Mouse (Mus musculus): Measurements from ENCODE around the gene Eef1a2. TPM values are rescaled to one million over a fixed set of nuclear protein-coding genes. Genes with fewer than 3 reads are reported as not detected.

Gene Eef1a2
- total RNA-seq, 1 experiment from 2014 or later, result not detected

GRCm38 (mm10) chr2:181139641-181140193 is 17.1 kb downstream of the Eef1a2 start:
- no peak for ATAC-seq (replicated peaks; ENCODE audit: insufficient number of reproducible peaks, low FRiP score, low TSS enrichment, poor library complexity, severe bottlenecking)

- ATAC-seq (replicated peaks; ENCODE audit: insufficient number of reproducible peaks, low FRiP score, low TSS enrichment, poor library complexity, severe bottlenecking), result no peak
Measured at GRCm38 (mm10) chr2:181136934-181137333, 19.9 kb downstream of the Eef1a2 start.

GRCm38 (mm10) chr2:181135446-181135818 is 21.4 kb downstream of the Eef1a2 start:
- ATAC-seq (replicated peaks; ENCODE audit: insufficient number of reproducible peaks, low FRiP score, low TSS enrichment, poor library complexity, severe bottlenecking), result no peak

- no peak for ATAC-seq (replicated peaks; ENCODE audit: insufficient number of reproducible peaks, low FRiP score, low TSS enrichment, poor library complexity, severe bottlenecking)
Measured at GRCm38 (mm10) chr2:181134591-181135445, 22.0 kb downstream of the Eef1a2 start, which contains the start of gene Kcnq2. Gene Kcnq2 (minus strand): TSS chr2:181135300.

GRCm38 (mm10) chr2:181133837-181134590 is 22.8 kb downstream of the Eef1a2 start:
- no peak for ATAC-seq (replicated peaks; ENCODE audit: insufficient number of reproducible peaks, low FRiP score, low TSS enrichment, poor library complexity, severe bottlenecking)

GRCm38 (mm10) chr2:181130245-181130644 is 26.6 kb downstream of the Eef1a2 start:
- ATAC-seq (replicated peaks; ENCODE audit: insufficient number of reproducible peaks, low FRiP score, low TSS enrichment, poor library complexity, severe bottlenecking), result no peak

GRCm38 (mm10) chr2:181128963-181129362 is 27.9 kb downstream of the Eef1a2 start:
- ATAC-seq (replicated peaks; ENCODE audit: insufficient number of reproducible peaks, low FRiP score, low TSS enrichment, poor library complexity, severe bottlenecking), result no peak

GRCm38 (mm10) chr2:181127786-181128185 is 29.0 kb downstream of the Eef1a2 start:
- ATAC-seq (replicated peaks; ENCODE audit: insufficient number of reproducible peaks, low FRiP score, low TSS enrichment, poor library complexity, severe bottlenecking), result no peak

GRCm38 (mm10) chr2:181125726-181126455 is 30.9 kb downstream of the Eef1a2 start:
- no peak for ATAC-seq (replicated peaks; ENCODE audit: insufficient number of reproducible peaks, low FRiP score, low TSS enrichment, poor library complexity, severe bottlenecking)

GRCm38 (mm10) chr2:181122642-181123041 is 34.2 kb downstream of the Eef1a2 start:
- ATAC-seq (replicated peaks; ENCODE audit: insufficient number of reproducible peaks, low FRiP score, low TSS enrichment, poor library complexity, severe bottlenecking), result no peak

- ATAC-seq (replicated peaks; ENCODE audit: insufficient number of reproducible peaks, low FRiP score, low TSS enrichment, poor library complexity, severe bottlenecking), result no peak
Measured at GRCm38 (mm10) chr2:181120922-181121449, 35.8 kb downstream of the Eef1a2 start.

GRCm38 (mm10) chr2:181119952-181120351 is 36.9 kb downstream of the Eef1a2 start:
- no peak for ATAC-seq (replicated peaks; ENCODE audit: insufficient number of reproducible peaks, low FRiP score, low TSS enrichment, poor library complexity, severe bottlenecking)

- no peak for ATAC-seq (replicated peaks; ENCODE audit: insufficient number of reproducible peaks, low FRiP score, low TSS enrichment, poor library complexity, severe bottlenecking)
Measured at GRCm38 (mm10) chr2:181116436-181116835, 40.4 kb downstream of the Eef1a2 start.

- ATAC-seq (replicated peaks; ENCODE audit: insufficient number of reproducible peaks, low FRiP score, low TSS enrichment, poor library complexity, severe bottlenecking), result no peak
Measured at GRCm38 (mm10) chr2:181115367-181115766, 41.4 kb downstream of the Eef1a2 start.

- ATAC-seq (replicated peaks; ENCODE audit: insufficient number of reproducible peaks, low FRiP score, low TSS enrichment, poor library complexity, severe bottlenecking), result no peak
Measured at GRCm38 (mm10) chr2:181113762-181114361, 43.0 kb downstream of the Eef1a2 start.

- 0 out of 2 replicates have a peak, but pooled peaks have one; percentile 17 for ATAC-seq (replicated peaks; ENCODE audit: insufficient number of reproducible peaks, low FRiP score, low TSS enrichment, poor library complexity, severe bottlenecking)
Measured at GRCm38 (mm10) chr2:181111665-181112064, 45.1 kb downstream of the Eef1a2 start.

- no peak for ATAC-seq (replicated peaks; ENCODE audit: insufficient number of reproducible peaks, low FRiP score, low TSS enrichment, poor library complexity, severe bottlenecking)
Measured at GRCm38 (mm10) chr2:181104111-181104510, 52.7 kb downstream of the Eef1a2 start.

GRCm38 (mm10) chr2:181102161-181102560 is 54.7 kb downstream of the Eef1a2 start:
- no peak for ATAC-seq (replicated peaks; ENCODE audit: insufficient number of reproducible peaks, low FRiP score, low TSS enrichment, poor library complexity, severe bottlenecking)

Data from monocyte, adult 5-6 weeks (primary cell).